Mouse (Mus musculus) neural tube, embryonic 11.5 days (tissue): ENCODE measurements around the gene Cmip. TPM values are rescaled to one million over a fixed set of nuclear protein-coding genes. Genes with fewer than 3 reads are reported as not detected.

Experiments
- ATAC-seq: fragments of 200-750 bp; cut with Nextera tagmentation; 2 replicates; pipeline ENCODE4 v1.8.0; 2017; ENCODE audit warnings: moderate number of reproducible peaks, mild to moderate bottlenecking, moderate TSS enrichment, moderate library complexity; ENCODE audit not compliant: insufficient read depth, low FRiP score, low TSS enrichment
- DNase-seq: peaks from one replicate; pipeline ENCODE4 v3.0.0-alpha.2; 2015; ENCODE audit warnings: low spot score
- H3K27ac ChIP-seq: fragments of 300-500 bp; sonication (generic); 2 replicates; pipeline ENCODE4 v1.5.1; 2014; ENCODE audit warnings: low read depth, mild to moderate bottlenecking, low read length
- H3K27me3 ChIP-seq: fragments of 300-500 bp; sonication (generic); 2 replicates; pipeline ENCODE4 v1.6.1; 2014; ENCODE audit warnings: mild to moderate bottlenecking, low read length, mixed read lengths; ENCODE audit not compliant: control insufficient read depth, insufficient read depth
- H3K36me3 ChIP-seq: fragments of 300-500 bp; sonication (generic); 2 replicates; pipeline ENCODE4 v1.6.1; 2014; ENCODE audit warnings: mild to moderate bottlenecking, low read length, moderate library complexity, mixed read lengths; ENCODE audit not compliant: control insufficient read depth, insufficient read depth
- H3K4me1 ChIP-seq: fragments of 300-500 bp; sonication (generic); 2 replicates; pipeline ENCODE4 v1.6.1; 2014; ENCODE audit warnings: low read length, mixed read lengths; ENCODE audit not compliant: control insufficient read depth, insufficient read depth
- H3K4me2 ChIP-seq: fragments of 300-500 bp; sonication (generic); 2 replicates; pipeline ENCODE4 v1.6.1; 2014; ENCODE audit warnings: low read depth, mild to moderate bottlenecking, moderate library complexity
- H3K4me3 ChIP-seq: fragments of 300-500 bp; sonication (generic); 2 replicates; pipeline ENCODE4 v1.5.1; 2014; ENCODE audit warnings: low read depth, low read length
- H3K9ac ChIP-seq: fragments of 300-500 bp; sonication (generic); 2 replicates; pipeline ENCODE4 v1.6.1; 2014; ENCODE audit warnings: mild to moderate bottlenecking, low read length
- H3K9me3 ChIP-seq: fragments of 300-500 bp; sonication (generic); 2 replicates; pipeline ENCODE4 v1.6.1; 2016; ENCODE audit warnings: low read length; ENCODE audit not compliant: control insufficient read depth
- WGBS: fragments of 180-500 bp; shearing (Covaris S2); extraction: QIAGEN DNeasy Blood & Tissue Kit; methylation state at CpG from one replicate; pipeline ENCODE4 v1.1.7; 2014; 5-methylcytosine and 5-hydroxymethylcytosine counted together
- polyA plus RNA-seq: library from polyadenylated mRNA; unstranded; fragments of >200 nt; fragmentation: Nextera tagmentation; extraction: Ambion mirVana; gene quantifications from 2 replicates; pipeline ENCODE4 v1.2.1, GENCODE M21; 2014

Cmip gene
- polyA plus RNA-seq, 1 experiment from 2014 or later, result 56.7 TPM

DNA sequence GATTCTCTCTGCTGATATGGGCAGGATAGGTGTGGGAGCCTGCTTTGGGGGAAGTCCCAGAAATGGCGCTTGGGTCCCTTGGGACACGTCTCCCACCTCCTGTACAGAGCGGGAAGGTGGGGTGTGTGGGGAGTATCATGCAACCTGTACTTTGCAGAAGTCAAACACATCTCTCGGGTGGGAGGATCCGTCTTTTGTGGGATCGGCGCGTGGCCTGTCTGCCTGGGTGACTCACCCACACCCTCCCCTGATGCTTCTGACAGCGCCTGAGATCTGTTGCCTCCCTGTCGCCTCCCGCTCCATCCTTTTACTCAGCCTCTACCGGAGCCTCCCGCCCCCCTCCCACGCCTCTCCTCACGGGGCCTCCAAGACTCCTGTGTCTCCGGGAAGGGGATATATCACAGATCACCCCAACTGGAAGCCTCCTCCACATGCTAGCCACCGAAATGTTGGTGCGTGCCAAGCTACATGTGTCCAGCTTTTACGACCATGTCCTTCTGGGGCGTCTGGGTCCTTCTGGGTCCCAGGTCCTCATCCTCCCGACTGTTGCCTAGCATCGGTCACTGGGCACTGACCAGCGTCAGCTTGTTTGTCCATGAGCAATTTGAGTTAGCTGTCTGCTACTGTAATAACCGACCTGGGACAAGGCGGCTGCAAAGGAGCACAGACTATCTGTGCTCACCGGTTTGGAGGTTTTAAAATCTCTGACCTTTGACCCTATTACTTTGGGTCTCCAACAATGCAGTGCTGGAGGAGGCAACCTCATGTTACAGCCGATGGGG lies 75.6 kb downstream of the Cmip start:
- 87% methylated on average over 27 of the region's 27 CpGs for WGBS
- no peak for ATAC-seq

GRCm38 (mm10) chr8:117333619-117334018 lies 76.8 kb downstream of the Cmip start:
- H3K4me1 ChIP-seq, result peaks cover 35% of the 10 kb centered on the region
- no peak overlapping the region for H3K27ac ChIP-seq
- no peak overlapping the region for H3K9ac ChIP-seq
- 58% methylated on average over 6 of the region's 6 CpGs for WGBS
- H3K36me3 ChIP-seq, result no peaks in the 10 kb centered on the region
- no peak for DNase-seq
- no peaks in the 10 kb centered on the region for H3K9me3 ChIP-seq
- H3K4me2 ChIP-seq, result no peak overlapping the region
- H3K4me3 ChIP-seq, result no peak overlapping the region
- no peaks in the 10 kb centered on the region for H3K27me3 ChIP-seq
- no peak for ATAC-seq

More for the DNA sequence above, 75.6 kb downstream of the Cmip start:
- Histone ChIP-seq H3K27ac (no peak overlapping the region), H3K4me1 (peaks cover 32% of the 10 kb centered on the region), H3K9ac (no peak overlapping the region), H3K27me3 (no peaks in the 10 kb centered on the region), H3K4me3 (no peak overlapping the region), H3K4me2 (no peak overlapping the region), H3K36me3 (no peaks in the 10 kb centered on the region), H3K9me3 (no peaks in the 10 kb centered on the region)
- no peak for DNase-seq

DNA sequence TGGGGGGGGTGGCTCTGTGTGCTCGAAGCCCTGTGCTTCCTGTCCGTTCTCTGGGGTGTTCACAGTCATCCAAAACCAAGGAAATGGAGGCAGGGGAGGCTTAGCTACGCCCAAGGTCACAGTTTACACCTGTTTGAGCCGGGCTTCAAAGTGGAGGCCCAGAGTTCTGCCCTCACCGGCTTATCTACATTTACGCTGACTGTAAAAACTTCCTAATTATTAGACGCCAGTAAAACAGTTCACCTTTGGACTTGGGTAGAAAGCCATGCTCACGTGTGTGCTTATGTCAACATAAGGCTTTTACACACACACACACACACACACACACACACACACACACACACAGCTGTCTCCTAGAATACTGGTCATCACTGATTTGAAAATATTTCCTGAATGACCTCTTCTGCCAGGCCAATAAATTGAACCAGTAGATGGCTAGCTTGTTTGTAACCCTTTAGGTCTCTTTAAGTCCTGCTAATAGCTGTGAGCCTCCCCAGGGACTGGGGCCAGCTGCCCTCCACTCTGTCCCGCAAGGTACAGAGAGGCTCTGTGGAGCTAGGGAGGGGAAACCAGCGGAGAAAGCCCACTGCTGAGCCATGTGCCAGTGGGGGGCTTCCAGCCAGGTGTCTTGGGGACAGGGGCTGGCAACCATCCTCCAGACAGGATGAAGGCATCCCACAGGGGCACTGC lies 77.3 kb downstream of the Cmip start:
- ATAC-seq, result 0 out of 2 replicates have a peak, but pooled peaks have one; percentile 13
- H3K4me2 ChIP-seq, result no peak overlapping the region
- no peaks in the 10 kb centered on the region for H3K27me3 ChIP-seq
- no peaks in the 10 kb centered on the region for H3K36me3 ChIP-seq
- no peaks in the 10 kb centered on the region for H3K9me3 ChIP-seq
- peaks cover 33% of the 10 kb centered on the region for H3K4me1 ChIP-seq
- no peak overlapping the region for H3K9ac ChIP-seq
- H3K27ac ChIP-seq, result peak overlapping the region; percentile 44
- 59% methylated on average over 10 of the region's 10 CpGs for WGBS
- H3K4me3 ChIP-seq, result no peak overlapping the region
- no peak for DNase-seq

GRCm38 (mm10) chr8:117334748-117335393 lies 78.0 kb downstream of the Cmip start:
- peak overlapping the region; percentile 44 for H3K27ac ChIP-seq
- DNase-seq, result no peak

DNA sequence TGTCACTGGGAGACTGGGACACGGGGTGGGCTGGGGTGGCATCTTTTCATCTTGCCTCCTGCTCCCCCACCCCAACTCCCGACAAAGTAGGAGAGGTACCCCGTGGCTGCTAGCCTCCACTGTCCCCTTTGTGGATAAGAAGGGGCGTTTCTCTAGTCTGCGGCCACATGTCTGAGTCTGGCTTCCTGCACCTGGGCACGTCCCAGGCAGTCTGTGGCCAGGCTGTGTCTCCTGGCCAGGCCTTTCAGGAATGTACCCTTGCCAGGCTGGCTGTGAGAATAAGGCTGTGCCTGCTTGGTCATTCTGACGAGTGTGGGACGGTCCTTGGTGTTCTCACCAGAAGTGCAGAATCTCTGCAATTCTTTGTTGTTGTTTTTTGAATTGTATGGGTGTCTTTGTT lies 78.6 kb downstream of the Cmip start:
- Histone ChIP-seq H3K4me3 (no peak overlapping the region), H3K4me1 (peaks cover 35% of the 10 kb centered on the region), H3K36me3 (no peaks in the 10 kb centered on the region), H3K27me3 (no peaks in the 10 kb centered on the region), H3K9ac (no peak overlapping the region), H3K4me2 (no peak overlapping the region), H3K9me3 (no peaks in the 10 kb centered on the region), H3K27ac (0 out of 2 replicates have a peak overlapping the region, but pooled peaks have one; percentile 29)
- DNase-seq, result no peak
- WGBS, result 60% methylated on average over 8 of the region's 8 CpGs
- no peak for ATAC-seq

More at GRCm38 (mm10) chr8:117334748-117335393, 78.0 kb downstream of the Cmip start:
- Histone ChIP-seq H3K9me3 (no peaks in the 10 kb centered on the region), H3K4me1 (peaks cover 35% of the 10 kb centered on the region), H3K4me2 (no peak overlapping the region), H3K9ac (no peak overlapping the region), H3K27me3 (no peaks in the 10 kb centered on the region), H3K36me3 (no peaks in the 10 kb centered on the region), H3K4me3 (no peak overlapping the region)
- WGBS, result 33% methylated on average over 14 of the region's 14 CpGs
- ATAC-seq, result no peak; the same call in 1 of the 2 replicates

DNA sequence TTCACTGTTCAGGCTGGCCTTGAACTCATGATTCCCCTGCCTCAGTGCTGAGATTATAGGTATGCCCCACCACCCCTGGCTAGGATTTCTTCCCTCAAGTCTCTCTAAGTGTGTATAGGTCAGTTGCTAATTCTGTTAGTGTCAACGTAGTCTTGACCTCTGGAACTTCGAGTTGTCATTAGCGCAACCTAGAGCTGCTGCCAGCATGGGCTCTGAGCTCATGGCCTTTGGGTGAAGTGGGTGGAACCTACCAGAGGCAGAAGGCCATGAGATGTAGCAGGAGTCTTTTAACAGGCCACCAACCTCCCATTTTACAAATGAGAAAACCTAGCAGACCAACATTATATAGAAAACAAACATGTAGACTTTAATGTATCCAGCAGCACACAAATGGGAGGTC lies 80.3 kb downstream of the Cmip start:
- Histone ChIP-seq H3K4me3 (no peak overlapping the region), H3K9me3 (no peaks in the 10 kb centered on the region), H3K4me2 (no peak overlapping the region), H3K27me3 (no peaks in the 10 kb centered on the region), H3K27ac (no peak overlapping the region), H3K9ac (no peak overlapping the region), H3K36me3 (no peaks in the 10 kb centered on the region), H3K4me1 (peaks cover 35% of the 10 kb centered on the region)
- no peak for DNase-seq
- 86% methylated on average over 3 of the region's 3 CpGs for WGBS
- no peak for ATAC-seq

DNA sequence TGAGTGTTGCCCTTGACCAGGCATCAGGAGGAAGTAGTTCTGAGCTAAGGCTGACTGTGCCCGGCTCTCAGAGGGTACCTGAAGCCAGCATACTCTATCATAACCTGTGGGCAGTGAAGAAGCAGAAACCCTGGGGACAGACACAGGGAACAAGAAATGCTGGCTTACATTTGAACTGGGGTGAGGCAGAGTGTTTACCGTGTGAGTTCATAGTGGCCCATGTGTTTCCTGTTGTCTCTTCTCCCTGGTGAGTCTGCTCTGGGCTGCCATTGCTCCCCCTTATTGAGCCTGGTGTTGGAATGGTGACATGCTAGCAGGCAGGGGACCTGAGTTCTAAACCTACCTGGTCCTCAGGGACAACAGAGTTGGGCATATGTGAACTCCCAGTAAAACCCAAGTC lies 81.8 kb downstream of the Cmip start:
- Histone ChIP-seq H3K4me3 (no peak overlapping the region), H3K9ac (no peak overlapping the region), H3K9me3 (no peaks in the 10 kb centered on the region), H3K27me3 (no peaks in the 10 kb centered on the region), H3K36me3 (no peaks in the 10 kb centered on the region), H3K27ac (no peak overlapping the region), H3K4me2 (no peak overlapping the region), H3K4me1 (peaks cover 27% of the 10 kb centered on the region)
- 76% methylated on average over 2 of the region's 2 CpGs for WGBS
- DNase-seq (no peak), ATAC-seq (no peak)

DNA sequence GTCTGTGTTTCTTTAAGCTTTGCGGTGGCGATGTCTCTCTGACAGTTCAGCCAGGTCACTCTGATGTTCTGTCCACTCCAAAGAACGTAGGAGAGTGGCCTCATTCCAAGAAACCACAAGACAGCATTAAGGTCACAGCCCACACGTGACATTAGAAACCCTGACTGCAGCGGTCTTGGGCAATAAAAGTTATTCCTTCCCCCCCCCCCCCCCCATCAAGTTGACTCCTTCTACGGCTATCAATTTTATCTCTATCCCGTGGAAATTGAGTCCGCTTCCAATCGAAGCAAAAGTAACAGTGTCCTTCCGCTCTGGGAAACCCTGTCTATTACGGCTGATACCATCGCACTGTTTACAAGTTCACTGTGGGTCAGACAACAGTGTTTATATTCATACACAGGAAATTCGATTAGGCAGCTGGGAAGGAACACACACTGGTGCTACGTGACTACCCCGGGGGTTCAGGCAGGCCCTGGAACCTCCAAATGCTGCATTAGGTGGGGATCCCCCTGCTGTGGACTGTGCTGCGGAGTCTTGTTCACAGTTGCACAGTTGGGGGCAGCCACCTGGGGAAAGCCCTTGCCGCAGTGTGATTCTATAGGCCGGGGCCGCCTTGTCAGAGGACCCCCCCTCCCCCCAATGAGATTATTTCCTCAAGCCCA lies 82.6 kb downstream of the Cmip start:
- Histone ChIP-seq H3K27me3 (no peaks in the 10 kb centered on the region), H3K36me3 (no peaks in the 10 kb centered on the region), H3K4me1 (peaks cover 20% of the 10 kb centered on the region), H3K27ac (no peak overlapping the region), H3K4me3 (no peak overlapping the region), H3K4me2 (no peak overlapping the region), H3K9ac (no peak overlapping the region), H3K9me3 (no peaks in the 10 kb centered on the region)
- ATAC-seq (no peak), DNase-seq (no peak)
- WGBS, result 42% methylated on average over 19 of the region's 19 CpGs
